ENCODE assay signal across 10 mouse cellular contexts in the genomic region with DNA sequence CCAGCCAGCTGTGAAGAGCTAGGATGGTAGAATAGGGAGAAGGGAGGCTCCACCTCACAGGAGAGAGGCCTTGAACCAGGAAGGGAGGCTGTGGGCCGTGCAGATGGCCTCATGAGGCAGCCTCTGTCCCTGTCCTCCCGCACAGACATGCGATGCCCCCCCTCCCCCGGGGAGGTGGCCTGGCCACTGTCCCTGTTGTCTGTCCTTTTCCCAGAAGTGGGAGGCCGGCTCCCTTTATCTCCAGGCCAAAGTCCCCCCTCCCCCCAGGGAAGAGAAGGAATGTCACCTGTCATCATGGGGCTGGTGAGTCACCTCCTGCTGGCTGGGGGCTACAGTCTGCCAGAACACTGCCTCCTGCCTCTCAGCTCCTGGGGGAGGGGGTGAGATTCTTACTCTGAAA.
A peak's percentile ranks its signal among the peaks of the same experiment; 100 is the strongest.
DNase-seq lines count a peak whose midpoint lies in the region; ATAC-seq and TF ChIP-seq lines count a peak whose summit lies in the region.
"Had no signal": no experiment of that assay in that cellular context is flagged by ENCODE, and none has a peak within 500 bp of the region (broad histone marks: within the 10 kb centered on the region; RNA-seq: fewer than 3 reads in every experiment).

No protein-coding gene starts in this region.

- whole genome bisulfite sequencing in intestine, embryonic 15.5 days: 35% methylated on average over 4 of the region's 5 CpGs
- WGBS in kidney, embryonic 16.5 days: 19% methylated on average over 5 of the region's 5 CpGs

- 0 out of 2 replicates have a peak overlapping the region, but pooled peaks have one; percentile 4 for H3K4me2 ChIP-seq in intestine, embryonic 15.5 days (replicated peaks)
- no peak overlapping the region for H3K4me2 ChIP-seq in kidney, embryonic 16.5 days (replicated peaks; ENCODE audit: low read depth, low read length)
- H3K4me2 ChIP-seq: midbrain, embryonic 12.5 days had no signal

- intact Hi-C loops in heart, postnatal 25 days (cut with DNase I): no loop called here
- intact Hi-C loops in gastrocnemius, postnatal 14 days (cut with DNase I; ENCODE audit: low total_unique reads): no loop called here

- H3K79me2 ChIP-seq in C2C12 (ENCODE audit: control insufficient read depth, insufficient read depth): no peaks in the 10 kb centered on the region

- DNase-seq in heart, adult 11 months: peak; percentile 98
- DNase-seq in heart, postnatal 25 days (ENCODE audit: low spot score): no peak
- DNase-seq in gastrocnemius, postnatal 14 days: peak; percentile 68
- DNase-seq in embryo, embryonic 10.5 days (ENCODE audit: low spot score): no peak
- DNase-seq in layer of hippocampus, postnatal 25 days (ENCODE audit: extremely low spot score in 1 of 2, low spot score in 1 of 2): no peak

- ATAC-seq in intestine, embryonic 15.5 days: peak; percentile 27
- no peak for ATAC-seq in kidney, embryonic 16.5 days (ENCODE audit: low FRiP score, low TSS enrichment)

- H3K27me3 ChIP-seq in C2C12 (ENCODE audit: control insufficient read depth, insufficient read depth, insufficient read length): no peaks in the 10 kb centered on the region
- no peaks in the 10 kb centered on the region for H3K27me3 ChIP-seq in intestine, embryonic 15.5 days (replicated peaks)
- H3K27me3 ChIP-seq in kidney, embryonic 16.5 days (ENCODE audit: insufficient read depth, low read length): no peaks in the 10 kb centered on the region
- H3K27me3 ChIP-seq: midbrain, embryonic 12.5 days had no signal

- TF ChIP-seq CTCF in C2C12 (IDR thresholded peaks at IDR 0.05; ENCODE audit: control insufficient read depth, insufficient read depth, insufficient read length): no peak

- no peak overlapping the region for H3K4me3 ChIP-seq in C2C12 (ENCODE audit: insufficient read depth, poor library complexity, severe bottlenecking)
- H3K4me3 ChIP-seq in intestine, embryonic 15.5 days (replicated peaks): no peak overlapping the region
- H3K4me3 ChIP-seq in kidney, embryonic 16.5 days (ENCODE audit: low read length): no peak overlapping the region
- H3K4me3 ChIP-seq: layer of hippocampus, adult 2 months; midbrain, embryonic 12.5 days had no signal

- H3K4me1 ChIP-seq in intestine, embryonic 15.5 days (replicated peaks): peaks cover 39% of the 10 kb centered on the region
- peaks cover 19% of the 10 kb centered on the region for H3K4me1 ChIP-seq in kidney, embryonic 16.5 days (ENCODE audit: insufficient read depth, low read length)

- H3K27ac ChIP-seq in intestine, embryonic 15.5 days: 0 out of 2 replicates have a peak overlapping the region, but pooled peaks have one; percentile 6
- H3K27ac ChIP-seq in kidney, embryonic 16.5 days (ENCODE audit: low read length): no peak overlapping the region
- H3K27ac ChIP-seq: layer of hippocampus, adult 2 months; midbrain, embryonic 12.5 days had no signal

- no peaks in the 10 kb centered on the region for H3K9me3 ChIP-seq in intestine, embryonic 15.5 days
- H3K9me3 ChIP-seq in kidney, embryonic 16.5 days (ENCODE audit: low read length): no peaks in the 10 kb centered on the region
- H3K9me3 ChIP-seq: midbrain, embryonic 12.5 days had no signal

- H3ac ChIP-seq in C2C12 (ENCODE audit: control insufficient read depth, insufficient read length, low read depth): no peak overlapping the region

- no peak overlapping the region for H3K9ac ChIP-seq in intestine, embryonic 15.5 days
- H3K9ac ChIP-seq in kidney, embryonic 16.5 days (replicated peaks; ENCODE audit: low read length): no peak overlapping the region
- H3K9ac ChIP-seq: midbrain, embryonic 12.5 days had no signal

- no peaks in the 10 kb centered on the region for H3K79me3 ChIP-seq in C2C12 (ENCODE audit: low read depth)

- H3K36me3 ChIP-seq in C2C12 (ENCODE audit: control insufficient read depth, insufficient read depth): no peaks in the 10 kb centered on the region
- H3K36me3 ChIP-seq in intestine, embryonic 15.5 days: no peaks in the 10 kb centered on the region
- no peaks in the 10 kb centered on the region for H3K36me3 ChIP-seq in kidney, embryonic 16.5 days (ENCODE audit: insufficient read depth, low read length)
- H3K36me3 ChIP-seq: midbrain, embryonic 12.5 days had no signal

TF ChIP-seq in C2C12, 6 proteins besides CTCF, POLR2A, EP300 and RAD21:
- TF ChIP-seq MAX (IDR thresholded peaks at IDR 0.05) (no peak), MYOD1 (IDR thresholded peaks at IDR 0.05; ENCODE audit: control insufficient read depth, insufficient read length, low read depth) (peak; percentile 68), MYOG (IDR thresholded peaks at IDR 0.05; ENCODE audit: control insufficient read depth, extremely low read depth, insufficient read length) (no peak), FOSL1 (IDR thresholded peaks at IDR 0.05; ENCODE audit: insufficient read depth, low read length, poor library complexity, severe bottlenecking) (no peak), USF1 (IDR thresholded peaks at IDR 0.05; ENCODE audit: low read depth) (no peak), CEBPB (IDR thresholded peaks at IDR 0.05; ENCODE audit: low read depth) (no peak)

Comparison
In these comparisons a context has a peak if more than half of its experiments do, and no peak if none do; other contexts are left out.
1. DNase-seq: peak in heart, adult 11 months (single experiment) and gastrocnemius, postnatal 14 days (single experiment); none in heart, postnatal 25 days (single experiment), embryo, embryonic 10.5 days (single experiment) and layer of hippocampus, postnatal 25 days (0 of 2).